Mouse (Mus musculus) neural tube, embryonic 11.5 days (tissue): Measurements from ENCODE around the gene Olfr1418. TPM values are rescaled to one million over a fixed set of nuclear protein-coding genes. Genes with fewer than 3 reads are reported as not detected.

Experiments
- ATAC-seq: fragments of 200-750 bp; cut with Nextera tagmentation; 2 replicates; pipeline ENCODE4 v1.8.0; 2017; ENCODE audit warnings: moderate number of reproducible peaks, mild to moderate bottlenecking, moderate TSS enrichment, moderate library complexity; ENCODE audit not compliant: insufficient read depth, low FRiP score, low TSS enrichment
- DNase-seq: peaks from one replicate; pipeline ENCODE4 v3.0.0-alpha.2; 2015; ENCODE audit warnings: low spot score
- H3K27ac ChIP-seq: fragments of 300-500 bp; sonication (generic); 2 replicates; pipeline ENCODE4 v1.5.1; 2014; ENCODE audit warnings: low read depth, mild to moderate bottlenecking, low read length
- H3K27me3 ChIP-seq: fragments of 300-500 bp; sonication (generic); 2 replicates; pipeline ENCODE4 v1.6.1; 2014; ENCODE audit warnings: mild to moderate bottlenecking, low read length, mixed read lengths; ENCODE audit not compliant: control insufficient read depth, insufficient read depth
- H3K36me3 ChIP-seq: fragments of 300-500 bp; sonication (generic); 2 replicates; pipeline ENCODE4 v1.6.1; 2014; ENCODE audit warnings: mild to moderate bottlenecking, low read length, moderate library complexity, mixed read lengths; ENCODE audit not compliant: control insufficient read depth, insufficient read depth
- H3K4me1 ChIP-seq: fragments of 300-500 bp; sonication (generic); 2 replicates; pipeline ENCODE4 v1.6.1; 2014; ENCODE audit warnings: low read length, mixed read lengths; ENCODE audit not compliant: control insufficient read depth, insufficient read depth
- H3K4me2 ChIP-seq: fragments of 300-500 bp; sonication (generic); 2 replicates; pipeline ENCODE4 v1.6.1; 2014; ENCODE audit warnings: low read depth, mild to moderate bottlenecking, moderate library complexity
- H3K4me3 ChIP-seq: fragments of 300-500 bp; sonication (generic); 2 replicates; pipeline ENCODE4 v1.5.1; 2014; ENCODE audit warnings: low read depth, low read length
- H3K9ac ChIP-seq: fragments of 300-500 bp; sonication (generic); 2 replicates; pipeline ENCODE4 v1.6.1; 2014; ENCODE audit warnings: mild to moderate bottlenecking, low read length
- H3K9me3 ChIP-seq: fragments of 300-500 bp; sonication (generic); 2 replicates; pipeline ENCODE4 v1.6.1; 2016; ENCODE audit warnings: low read length; ENCODE audit not compliant: control insufficient read depth
- WGBS: fragments of 180-500 bp; shearing (Covaris S2); extraction: QIAGEN DNeasy Blood & Tissue Kit; methylation state at CpG from one replicate; pipeline ENCODE4 v1.1.7; 2014; 5-methylcytosine and 5-hydroxymethylcytosine counted together
- polyA plus RNA-seq: library from polyadenylated mRNA; unstranded; fragments of >200 nt; fragmentation: Nextera tagmentation; extraction: Ambion mirVana; gene quantifications from 2 replicates; pipeline ENCODE4 v1.2.1, GENCODE M21; 2014

The Olfr1418 gene
- polyA plus RNA-seq, 1 experiment from 2014 or later: not detected

GRCm38 (mm10) chr19:11804423-11804822, 56.4 kb downstream of the Olfr1418 start:
- Histone ChIP-seq H3K4me2 (no peak overlapping the region), H3K9me3 (no peaks in the 10 kb centered on the region), H3K4me1 (no peaks in the 10 kb centered on the region), H3K27me3 (no peaks in the 10 kb centered on the region), H3K27ac (no peak overlapping the region), H3K4me3 (no peak overlapping the region), H3K36me3 (no peaks in the 10 kb centered on the region), H3K9ac (no peak overlapping the region)
- DNase-seq (no peak), ATAC-seq (no peak)
- 68% methylated on average over 1 of the region's 1 CpGs for WGBS

Other genes starting within 250 kb of the Olfr1418 start
- gene Ms4a2, start 237.3 kb downstream of the Olfr1418 start, polyA plus RNA-seq: 0.15 TPM in 1 of 2 replicates, not detected in the other
- gene Ms4a3, start 220.2 kb downstream of the Olfr1418 start, polyA plus RNA-seq: 0.32 TPM in 1 of 2 replicates, not detected in the other
- gene Oosp2, start 200.5 kb downstream of the Olfr1418 start, polyA plus RNA-seq: not detected in 2 replicates
- not detected in 2 replicates for gene Oosp1, start 169.9 kb downstream of the Olfr1418 start, polyA plus RNA-seq
- not detected in 2 replicates for gene Oosp3, start 164.0 kb downstream of the Olfr1418 start, polyA plus RNA-seq
- gene Gif, start 113.5 kb downstream of the Olfr1418 start, polyA plus RNA-seq: not detected in 2 replicates
- 48.6 and 52.3 TPM in 2 replicates for gene Mrpl16, start 90.7 kb downstream of the Olfr1418 start, polyA plus RNA-seq
- gene Stx3, start 41.7 kb downstream of the Olfr1418 start, polyA plus RNA-seq: 6.0 and 6.4 TPM in 2 replicates
- gene Olfr1417, start 21.8 kb downstream of the Olfr1418 start, polyA plus RNA-seq: not detected in 2 replicates
- not detected in 2 replicates for gene Olfr1419, start 14.0 kb upstream of the Olfr1418 start, polyA plus RNA-seq
- gene Olfr1420, start 25.5 kb upstream of the Olfr1418 start, polyA plus RNA-seq: not detected in 2 replicates
- gene Patl1, start 51.3 kb upstream of the Olfr1418 start, polyA plus RNA-seq: 24.7 and 25.7 TPM in 2 replicates
- gene Osbp, start 104.9 kb upstream of the Olfr1418 start, polyA plus RNA-seq: 6.6 and 6.7 TPM in 2 replicates
- not detected in 2 replicates for gene Olfr1423, start 180.3 kb upstream of the Olfr1418 start, polyA plus RNA-seq
- not detected in 2 replicates for gene Olfr1424, start 201.6 kb upstream of the Olfr1418 start, polyA plus RNA-seq
- not detected in 2 replicates for gene Olfr1425, start 216.7 kb upstream of the Olfr1418 start, polyA plus RNA-seq
- not detected in 2 replicates for gene Olfr1426, start 230.9 kb upstream of the Olfr1418 start, polyA plus RNA-seq
- gene Olfr1427, start 242.3 kb upstream of the Olfr1418 start, polyA plus RNA-seq: not detected in 2 replicates